Mouse (Mus musculus): ENCODE results near the gene Cish.

- no peak for TF ChIP-seq CTCF (IDR thresholded peaks at IDR 0.05; ENCODE audit: control insufficient read depth, insufficient read depth, low read length)
- no peak for TF ChIP-seq POLR2A (IDR thresholded peaks at IDR 0.05; ENCODE audit: borderline replicate concordance, control insufficient read depth, low read depth, low read length)
These were observed 210 bp upstream of the Cish start for GRCm38 (mm10) chr9:107295616-107296015.

Measured in bone marrow, adult 2 months (tissue).